Mouse (Mus musculus) kidney, embryonic 16.5 days (tissue): ENCODE measurements around the gene Pgls. TPM values are rescaled to one million over a fixed set of nuclear protein-coding genes. Genes with fewer than 3 reads are reported as not detected.
A peak's percentile ranks its signal among the peaks of the same experiment; 100 is the strongest.

Source experiments
- ATAC-seq: fragments of 200-750 bp; cut with Nextera tagmentation; 2 replicates; pipeline ENCODE4 v1.8.0; 2017; ENCODE audit warnings: moderate TSS enrichment; ENCODE audit not compliant: low FRiP score, low TSS enrichment
- H3K27ac ChIP-seq: fragments of 300-500 bp; sonication (generic); 2 replicates; pipeline ENCODE4 v1.5.1; 2014; ENCODE audit warnings: low read length
- H3K27me3 ChIP-seq: fragments of 300-500 bp; sonication (generic); 2 replicates; pipeline ENCODE4 v1.6.1; 2014; ENCODE audit warnings: low read length, control low read depth, mixed read lengths; ENCODE audit not compliant: insufficient read depth
- H3K36me3 ChIP-seq: fragments of 300-500 bp; sonication (generic); 2 replicates; pipeline ENCODE4 v1.6.1; 2014; ENCODE audit warnings: low read length, control low read depth, mixed read lengths; ENCODE audit not compliant: insufficient read depth
- H3K4me1 ChIP-seq: fragments of 300-500 bp; sonication (generic); 2 replicates; pipeline ENCODE4 v1.6.1; 2014; ENCODE audit warnings: low read length, control low read depth, mixed read lengths; ENCODE audit not compliant: insufficient read depth
- H3K4me2 ChIP-seq: fragments of 300-500 bp; sonication (generic); replicated peaks from 2 replicates; pipeline ENCODE4 v1.6.1; 2014; ENCODE audit warnings: low read depth, low read length
- H3K4me3 ChIP-seq: fragments of 300-500 bp; sonication (generic); 2 replicates; pipeline ENCODE4 v1.5.1; 2014; ENCODE audit warnings: mild to moderate bottlenecking, low read length
- H3K9ac ChIP-seq: fragments of 300-500 bp; sonication (generic); replicated peaks from 2 replicates; pipeline ENCODE4 v1.6.1; 2014; ENCODE audit warnings: low read length
- H3K9me3 ChIP-seq: fragments of 300-500 bp; sonication (generic); 2 replicates; pipeline ENCODE4 v1.6.1; 2016; ENCODE audit warnings: low read length, control low read depth
- WGBS: fragments of 180-500 bp; shearing (Covaris S2); extraction: QIAGEN DNeasy Blood & Tissue Kit; methylation state at CpG from one replicate; pipeline ENCODE4 v1.1.7; 2014; 5-methylcytosine and 5-hydroxymethylcytosine counted together
- polyA plus RNA-seq: library from polyadenylated mRNA; unstranded; fragments of >200 nt; fragmentation: Nextera tagmentation; extraction: Ambion mirVana; gene quantifications from 2 replicates; pipeline ENCODE4 v1.2.1, GENCODE M21; 2015

Pgls gene
- polyA plus RNA-seq, 1 experiment from 2014 or later = 252 TPM

GRCm38 (mm10) chr8:71558071-71558957 is 33.7 kb upstream of the Pgls start, which contains the start of gene Tmem221:
TSS of gene Tmem221 (minus strand) at chr8:71558871.
- peak within 1 kb of the TSS; percentile 62 for H3K4me3 ChIP-seq
- H3K9me3 ChIP-seq = no peaks in the 10 kb centered on the region
- H3K27ac ChIP-seq = no peak within 1 kb of the TSS
- H3K9ac ChIP-seq = peak within 1 kb of the TSS; percentile 73
- peak; percentile 33 for ATAC-seq
- peak within 1 kb of the TSS; percentile 84 for H3K4me2 ChIP-seq
- WGBS = 4% methylated on average over 70 of the region's 70 CpGs
- H3K36me3 ChIP-seq = no peaks in the 10 kb centered on the region
- peaks cover 49% of the 10 kb centered on the region for H3K27me3 ChIP-seq
- H3K4me1 ChIP-seq = peaks cover 11% of the 10 kb centered on the region

GRCm38 (mm10) chr8:71558958-71559690 is 32.9 kb upstream of the Pgls start:
- H3K27me3 ChIP-seq = peaks cover 49% of the 10 kb centered on the region
- WGBS = 1% methylated on average over 24 of the region's 24 CpGs
- peaks cover 11% of the 10 kb centered on the region for H3K4me1 ChIP-seq

GRCm38 (mm10) chr8:71560071-71560470 is 31.9 kb upstream of the Pgls start:
- Histone ChIP-seq H3K9me3 (peaks cover 6% of the 10 kb centered on the region; the same call in 1 of the 2 replicates), H3K9ac (no peak overlapping the region), H3K4me2 (no peak overlapping the region), H3K27ac (no peak overlapping the region), H3K4me3 (no peak overlapping the region), H3K36me3 (no peaks in the 10 kb centered on the region), H3K27me3 (peaks cover 49% of the 10 kb centered on the region), H3K4me1 (peaks cover 11% of the 10 kb centered on the region)
- ATAC-seq = no peak
- WGBS = 77% methylated on average over 3 of the region's 3 CpGs

More at GRCm38 (mm10) chr8:71558958-71559690, 32.9 kb upstream of the Pgls start:
- H3K4me3 ChIP-seq = peak overlapping the region; percentile 62
- H3K36me3 ChIP-seq = no peaks in the 10 kb centered on the region
- H3K9ac ChIP-seq = peak overlapping the region; percentile 73
- H3K9me3 ChIP-seq = peaks cover 3% of the 10 kb centered on the region; the same call in 1 of the 2 replicates
- no peak overlapping the region for H3K27ac ChIP-seq
- ATAC-seq = peak; percentile 70
- H3K4me2 ChIP-seq = peak overlapping the region; percentile 84

GRCm38 (mm10) chr8:71560765-71561164 is 31.2 kb upstream of the Pgls start:
- 85% methylated on average over 5 of the region's 5 CpGs for WGBS
- Histone ChIP-seq H3K4me1 (peaks cover 11% of the 10 kb centered on the region), H3K36me3 (no peaks in the 10 kb centered on the region), H3K4me2 (no peak overlapping the region), H3K9me3 (peaks cover 6% of the 10 kb centered on the region; the same call in 1 of the 2 replicates), H3K27me3 (peaks cover 49% of the 10 kb centered on the region), H3K4me3 (no peak overlapping the region), H3K27ac (no peak overlapping the region), H3K9ac (no peak overlapping the region)
- ATAC-seq = no peak

GRCm38 (mm10) chr8:71561401-71561800 is 30.6 kb upstream of the Pgls start:
- Histone ChIP-seq H3K9me3 (peaks cover 6% of the 10 kb centered on the region; the same call in 1 of the 2 replicates), H3K4me1 (peaks cover 11% of the 10 kb centered on the region), H3K4me2 (no peak overlapping the region), H3K36me3 (no peaks in the 10 kb centered on the region), H3K4me3 (no peak overlapping the region), H3K27me3 (peaks cover 49% of the 10 kb centered on the region), H3K9ac (no peak overlapping the region), H3K27ac (no peak overlapping the region)
- 2% methylated on average over 15 of the region's 15 CpGs for WGBS
- no peak for ATAC-seq

GRCm38 (mm10) chr8:71562751-71563150 is 29.2 kb upstream of the Pgls start:
- Histone ChIP-seq H3K36me3 (no peaks in the 10 kb centered on the region), H3K27me3 (peaks cover 42% of the 10 kb centered on the region), H3K4me3 (peak overlapping the region; percentile 32), H3K4me1 (peaks cover 14% of the 10 kb centered on the region), H3K9ac (peak overlapping the region; percentile 9), H3K9me3 (peaks cover 6% of the 10 kb centered on the region; the same call in 1 of the 2 replicates), H3K27ac (no peak overlapping the region), H3K4me2 (peak overlapping the region; percentile 50)
- ATAC-seq = 0 out of 2 replicates have a peak, but pooled peaks have one; percentile 34
- WGBS = 1% methylated on average over 33 of the region's 33 CpGs

- Histone ChIP-seq H3K9me3 (peaks cover 6% of the 10 kb centered on the region; the same call in 1 of the 2 replicates), H3K4me2 (no peak overlapping the region), H3K27ac (no peak overlapping the region), H3K4me3 (no peak overlapping the region), H3K27me3 (peaks cover 33% of the 10 kb centered on the region), H3K4me1 (peaks cover 18% of the 10 kb centered on the region), H3K9ac (no peak overlapping the region), H3K36me3 (no peaks in the 10 kb centered on the region)
- whole genome bisulfite sequencing = 83% methylated on average over 4 of the region's 4 CpGs
- no peak for ATAC-seq
These were observed 28.0 kb upstream of the Pgls start for GRCm38 (mm10) chr8:71563992-71564391.

GRCm38 (mm10) chr8:71566501-71566900 is 25.5 kb upstream of the Pgls start, which contains the start of gene Nxnl1:
TSS of gene Nxnl1 (minus strand) at chr8:71566601.
- Histone ChIP-seq H3K27me3 (peaks cover 12% of the 10 kb centered on the region), H3K4me3 (no peak within 1 kb of the TSS), H3K9ac (no peak within 1 kb of the TSS), H3K4me1 (peaks cover 25% of the 10 kb centered on the region), H3K27ac (no peak within 1 kb of the TSS; the same call in 1 of the 2 replicates), H3K9me3 (peaks cover 6% of the 10 kb centered on the region; the same call in 1 of the 2 replicates), H3K36me3 (no peaks in the 10 kb centered on the region), H3K4me2 (no peak within 1 kb of the TSS)
- ATAC-seq = no peak
- WGBS = 71% methylated on average over 3 of the region's 3 CpGs

- 74% methylated on average over 7 of the region's 7 CpGs for WGBS
- H3K9me3 ChIP-seq = peaks cover 6% of the 10 kb centered on the region; the same call in 1 of the 2 replicates
These were observed 24.4 kb upstream of the Pgls start for GRCm38 (mm10) chr8:71567587-71567986.

More at GRCm38 (mm10) chr8:71567587-71567986, 24.4 kb upstream of the Pgls start:
- Histone ChIP-seq H3K36me3 (no peaks in the 10 kb centered on the region), H3K4me3 (no peak overlapping the region), H3K27me3 (peaks cover 2% of the 10 kb centered on the region), H3K4me1 (peaks cover 25% of the 10 kb centered on the region), H3K9ac (no peak overlapping the region), H3K27ac (peak overlapping the region; percentile 94), H3K4me2 (no peak overlapping the region)
- ATAC-seq = no peak
